Mouse (Mus musculus): ENCODE measurements around the gene Med27. TPM values are rescaled to one million over a fixed set of nuclear protein-coding genes. Genes with fewer than 3 reads are reported as not detected.

Gene Med27
- 45.0 and 45.7 TPM in 2 replicates for polyA plus RNA-seq (2015; fragmentation: Nextera tagmentation; extraction: Ambion mirVana)

GRCm38 (mm10) chr2:29346629-29347271, at the start of gene Med27:
Gene Med27 (plus strand): TSS chr2:29346819.
- Histone ChIP-seq H3K4me3 (ENCODE audit: low read length) (peak within 1 kb of the TSS; percentile 95), H3K9ac (ENCODE audit: low read length) (peak within 1 kb of the TSS; percentile 87), H3K9me3 (ENCODE audit: control insufficient read depth, low read length) (no peaks in the 10 kb centered on the region), H3K27me3 (ENCODE audit: control insufficient read depth, insufficient read depth, low read depth, low read length) (no peaks in the 10 kb centered on the region), H3K4me2 (ENCODE audit: low read depth, low read length) (peak within 1 kb of the TSS; percentile 89), H3K27ac (ENCODE audit: low read length) (no peak within 1 kb of the TSS), H3K4me1 (replicated peaks; ENCODE audit: control insufficient read depth, insufficient read depth, low read length) (peaks cover 4% of the 10 kb centered on the region), H3K36me3 (ENCODE audit: control insufficient read depth, insufficient read depth, low read length) (peaks cover 12% of the 10 kb centered on the region)
- WGBS = under 1% methylated on average over 41 of the region's 41 CpGs
- ATAC-seq (ENCODE audit: low read depth) = peak; percentile 99

- H3K9ac ChIP-seq (ENCODE audit: low read length) = no peak overlapping the region
- H3K27ac ChIP-seq (ENCODE audit: low read length) = no peak overlapping the region
- H3K4me2 ChIP-seq (ENCODE audit: low read depth, low read length) = no peak overlapping the region
- no peaks in the 10 kb centered on the region for H3K4me1 ChIP-seq (replicated peaks; ENCODE audit: control insufficient read depth, insufficient read depth, low read length)
- no peaks in the 10 kb centered on the region for H3K9me3 ChIP-seq (ENCODE audit: control insufficient read depth, low read length)
- no peaks in the 10 kb centered on the region for H3K27me3 ChIP-seq (ENCODE audit: control insufficient read depth, insufficient read depth, low read depth, low read length)
- no peaks in the 10 kb centered on the region for H3K36me3 ChIP-seq (ENCODE audit: control insufficient read depth, insufficient read depth, low read length)
- no peak for ATAC-seq (ENCODE audit: low read depth)
- 38% methylated on average over 7 of the region's 7 CpGs for WGBS
- H3K4me3 ChIP-seq (ENCODE audit: low read length) = no peak overlapping the region
These were observed 36.7 kb upstream of the Med27 start for GRCm38 (mm10) chr2:29309966-29310365.

- Histone ChIP-seq H3K4me1 (replicated peaks; ENCODE audit: control insufficient read depth, insufficient read depth, low read length) (no peaks in the 10 kb centered on the region), H3K9me3 (ENCODE audit: control insufficient read depth, low read length) (no peaks in the 10 kb centered on the region), H3K4me3 (ENCODE audit: low read length) (no peak overlapping the region), H3K27me3 (ENCODE audit: control insufficient read depth, insufficient read depth, low read depth, low read length) (no peaks in the 10 kb centered on the region), H3K4me2 (ENCODE audit: low read depth, low read length) (no peak overlapping the region), H3K9ac (ENCODE audit: low read length) (no peak overlapping the region), H3K36me3 (ENCODE audit: control insufficient read depth, insufficient read depth, low read length) (no peaks in the 10 kb centered on the region), H3K27ac (ENCODE audit: low read length) (no peak overlapping the region)
- WGBS = 77% methylated on average over 5 of the region's 5 CpGs
- ATAC-seq (ENCODE audit: low read depth) = no peak
These were observed 34.6 kb upstream of the Med27 start for GRCm38 (mm10) chr2:29312058-29312457.

GRCm38 (mm10) chr2:29317906-29318470, 28.6 kb upstream of the Med27 start:
- Histone ChIP-seq H3K36me3 (ENCODE audit: control insufficient read depth, insufficient read depth, low read length) (no peaks in the 10 kb centered on the region), H3K9me3 (ENCODE audit: control insufficient read depth, low read length) (no peaks in the 10 kb centered on the region), H3K27me3 (ENCODE audit: control insufficient read depth, insufficient read depth, low read depth, low read length) (no peaks in the 10 kb centered on the region), H3K4me3 (ENCODE audit: low read length) (no peak overlapping the region), H3K4me2 (ENCODE audit: low read depth, low read length) (no peak overlapping the region), H3K4me1 (replicated peaks; ENCODE audit: control insufficient read depth, insufficient read depth, low read length) (no peaks in the 10 kb centered on the region), H3K9ac (ENCODE audit: low read length) (no peak overlapping the region), H3K27ac (ENCODE audit: low read length) (no peak overlapping the region)
- 68% methylated on average over 4 of the region's 4 CpGs for WGBS
- ATAC-seq (ENCODE audit: low read depth) = no peak

- Histone ChIP-seq H3K4me2 (ENCODE audit: low read depth, low read length) (no peak overlapping the region), H3K9me3 (ENCODE audit: control insufficient read depth, low read length) (no peaks in the 10 kb centered on the region)
- WGBS = 74% methylated on average over 3 of the region's 3 CpGs
These were observed 28.0 kb upstream of the Med27 start for GRCm38 (mm10) chr2:29318596-29318995.

GRCm38 (mm10) chr2:29320229-29320751, 26.3 kb upstream of the Med27 start:
- 61% methylated on average over 11 of the region's 11 CpGs for WGBS
- Histone ChIP-seq H3K4me2 (ENCODE audit: low read depth, low read length) (no peak overlapping the region), H3K9ac (ENCODE audit: low read length) (no peak overlapping the region), H3K27me3 (ENCODE audit: control insufficient read depth, insufficient read depth, low read depth, low read length) (no peaks in the 10 kb centered on the region), H3K9me3 (ENCODE audit: control insufficient read depth, low read length) (no peaks in the 10 kb centered on the region), H3K4me3 (ENCODE audit: low read length) (no peak overlapping the region), H3K36me3 (ENCODE audit: control insufficient read depth, insufficient read depth, low read length) (no peaks in the 10 kb centered on the region), H3K27ac (ENCODE audit: low read length) (no peak overlapping the region), H3K4me1 (replicated peaks; ENCODE audit: control insufficient read depth, insufficient read depth, low read length) (no peaks in the 10 kb centered on the region)
- no peak for ATAC-seq (ENCODE audit: low read depth)

More at GRCm38 (mm10) chr2:29318596-29318995, 28.0 kb upstream of the Med27 start:
- H3K4me3 ChIP-seq (ENCODE audit: low read length) = no peak overlapping the region
- no peaks in the 10 kb centered on the region for H3K27me3 ChIP-seq (ENCODE audit: control insufficient read depth, insufficient read depth, low read depth, low read length)
- no peak for ATAC-seq (ENCODE audit: low read depth)
- no peak overlapping the region for H3K27ac ChIP-seq (ENCODE audit: low read length)
- H3K36me3 ChIP-seq (ENCODE audit: control insufficient read depth, insufficient read depth, low read length) = no peaks in the 10 kb centered on the region
- no peak overlapping the region for H3K9ac ChIP-seq (ENCODE audit: low read length)
- H3K4me1 ChIP-seq (replicated peaks; ENCODE audit: control insufficient read depth, insufficient read depth, low read length) = no peaks in the 10 kb centered on the region

GRCm38 (mm10) chr2:29320780-29321179, 25.8 kb upstream of the Med27 start:
- H3K36me3 ChIP-seq (ENCODE audit: control insufficient read depth, insufficient read depth, low read length) = no peaks in the 10 kb centered on the region
- no peak overlapping the region for H3K9ac ChIP-seq (ENCODE audit: low read length)
- no peaks in the 10 kb centered on the region for H3K27me3 ChIP-seq (ENCODE audit: control insufficient read depth, insufficient read depth, low read depth, low read length)
- ATAC-seq (ENCODE audit: low read depth) = no peak
- WGBS = 73% methylated on average over 6 of the region's 6 CpGs
- no peaks in the 10 kb centered on the region for H3K9me3 ChIP-seq (ENCODE audit: control insufficient read depth, low read length)
- no peak overlapping the region for H3K4me3 ChIP-seq (ENCODE audit: low read length)
- H3K4me1 ChIP-seq (replicated peaks; ENCODE audit: control insufficient read depth, insufficient read depth, low read length) = no peaks in the 10 kb centered on the region
- H3K4me2 ChIP-seq (ENCODE audit: low read depth, low read length) = no peak overlapping the region
- no peak overlapping the region for H3K27ac ChIP-seq (ENCODE audit: low read length)

- no peaks in the 10 kb centered on the region for H3K27me3 ChIP-seq (ENCODE audit: control insufficient read depth, insufficient read depth, low read depth, low read length)
- H3K4me3 ChIP-seq (ENCODE audit: low read length) = no peak overlapping the region
- H3K36me3 ChIP-seq (ENCODE audit: control insufficient read depth, insufficient read depth, low read length) = no peaks in the 10 kb centered on the region
- no peak overlapping the region for H3K27ac ChIP-seq (ENCODE audit: low read length)
- 61% methylated on average over 2 of the region's 2 CpGs for WGBS
- H3K4me2 ChIP-seq (ENCODE audit: low read depth, low read length) = no peak overlapping the region
- no peak for ATAC-seq (ENCODE audit: low read depth)
- H3K9me3 ChIP-seq (ENCODE audit: control insufficient read depth, low read length) = no peaks in the 10 kb centered on the region
- H3K4me1 ChIP-seq (replicated peaks; ENCODE audit: control insufficient read depth, insufficient read depth, low read length) = no peaks in the 10 kb centered on the region
- H3K9ac ChIP-seq (ENCODE audit: low read length) = no peak overlapping the region
These were observed 22.2 kb upstream of the Med27 start for GRCm38 (mm10) chr2:29324456-29324855.

GRCm38 (mm10) chr2:29330471-29330870, 16.1 kb upstream of the Med27 start:
- Histone ChIP-seq H3K27me3 (ENCODE audit: control insufficient read depth, insufficient read depth, low read depth, low read length) (no peaks in the 10 kb centered on the region), H3K4me1 (replicated peaks; ENCODE audit: control insufficient read depth, insufficient read depth, low read length) (no peaks in the 10 kb centered on the region)
- no peak for ATAC-seq (ENCODE audit: low read depth)

More at GRCm38 (mm10) chr2:29330471-29330870, 16.1 kb upstream of the Med27 start:
- no peak overlapping the region for H3K27ac ChIP-seq (ENCODE audit: low read length)
- no peaks in the 10 kb centered on the region for H3K9me3 ChIP-seq (ENCODE audit: control insufficient read depth, low read length)
- H3K4me3 ChIP-seq (ENCODE audit: low read length) = no peak overlapping the region
- WGBS = 100% methylated on average over 1 of the region's 1 CpGs
- no peak overlapping the region for H3K9ac ChIP-seq (ENCODE audit: low read length)
- no peaks in the 10 kb centered on the region for H3K36me3 ChIP-seq (ENCODE audit: control insufficient read depth, insufficient read depth, low read length)
- no peak overlapping the region for H3K4me2 ChIP-seq (ENCODE audit: low read depth, low read length)

Data from lung, embryonic 16.5 days (tissue).